Mouse (Mus musculus) embryonic facial prominence, embryonic 13.5 days (tissue): ENCODE measurements around the gene Vps4a. TPM values are rescaled to one million over a fixed set of nuclear protein-coding genes. Genes with fewer than 3 reads are reported as not detected.
A peak's percentile ranks its signal among the peaks of the same experiment; 100 is the strongest.
"Not testable (repeated sequence)": the region's sequence is repeated elsewhere in the genome, so short reads cannot be mapped to it uniquely, and the experiment has no call there.

Source experiments
- ATAC-seq: fragments of 200-750 bp; cut with Nextera tagmentation; 2 replicates; pipeline ENCODE4 v1.8.0; 2017; ENCODE audit warnings: low read depth; ENCODE audit not compliant: insufficient number of reproducible peaks, insufficient read depth, low FRiP score, low TSS enrichment
- H3K27ac ChIP-seq: fragments of 300-500 bp; sonication (generic); 2 replicates; pipeline ENCODE4 v1.5.1; 2015; ENCODE audit warnings: moderate library complexity, mild to moderate bottlenecking, inconsistent platforms
- H3K27me3 ChIP-seq: fragments of 300-500 bp; sonication (generic); 2 replicates; pipeline ENCODE4 v1.6.1; 2015; ENCODE audit warnings: mild to moderate bottlenecking, inconsistent platforms
- H3K36me3 ChIP-seq: fragments of 300-500 bp; sonication (generic); 2 replicates; pipeline ENCODE4 v1.6.1; 2015; ENCODE audit warnings: mild to moderate bottlenecking, inconsistent platforms
- H3K4me1 ChIP-seq: fragments of 300-500 bp; sonication (generic); 2 replicates; pipeline ENCODE4 v1.6.1; 2015; ENCODE audit warnings: inconsistent platforms
- H3K4me2 ChIP-seq: fragments of 300-500 bp; sonication (generic); 2 replicates; pipeline ENCODE4 v1.6.1; 2015; ENCODE audit warnings: moderate library complexity, mild to moderate bottlenecking, inconsistent platforms
- H3K4me3 ChIP-seq: fragments of 300-500 bp; sonication (generic); 2 replicates; pipeline ENCODE4 v1.5.1; 2015; ENCODE audit warnings: mild to moderate bottlenecking, inconsistent platforms
- H3K9ac ChIP-seq: fragments of 300-500 bp; sonication (generic); 2 replicates; pipeline ENCODE4 v1.6.1; 2015; ENCODE audit warnings: mild to moderate bottlenecking, inconsistent platforms
- H3K9me3 ChIP-seq: fragments of 300-500 bp; sonication (generic); 2 replicates; pipeline ENCODE4 v1.6.1; 2016; ENCODE audit warnings: inconsistent platforms
- WGBS: fragments of 180-500 bp; shearing (Covaris S2); methylation state at CpG from one replicate; pipeline ENCODE4 v1.1.7; 2015; ENCODE audit warnings: mixed read lengths; 5-methylcytosine and 5-hydroxymethylcytosine counted together
- polyA plus RNA-seq: library from polyadenylated mRNA; unstranded; fragments of >200 nt; fragmentation: Nextera tagmentation; extraction: Ambion mirVana; gene quantifications from 2 replicates; pipeline ENCODE4 v1.2.1, GENCODE M21; 2015

The Vps4a gene
- polyA plus RNA-seq, result 81.6 and 81.7 TPM in 2 replicates

DNA sequence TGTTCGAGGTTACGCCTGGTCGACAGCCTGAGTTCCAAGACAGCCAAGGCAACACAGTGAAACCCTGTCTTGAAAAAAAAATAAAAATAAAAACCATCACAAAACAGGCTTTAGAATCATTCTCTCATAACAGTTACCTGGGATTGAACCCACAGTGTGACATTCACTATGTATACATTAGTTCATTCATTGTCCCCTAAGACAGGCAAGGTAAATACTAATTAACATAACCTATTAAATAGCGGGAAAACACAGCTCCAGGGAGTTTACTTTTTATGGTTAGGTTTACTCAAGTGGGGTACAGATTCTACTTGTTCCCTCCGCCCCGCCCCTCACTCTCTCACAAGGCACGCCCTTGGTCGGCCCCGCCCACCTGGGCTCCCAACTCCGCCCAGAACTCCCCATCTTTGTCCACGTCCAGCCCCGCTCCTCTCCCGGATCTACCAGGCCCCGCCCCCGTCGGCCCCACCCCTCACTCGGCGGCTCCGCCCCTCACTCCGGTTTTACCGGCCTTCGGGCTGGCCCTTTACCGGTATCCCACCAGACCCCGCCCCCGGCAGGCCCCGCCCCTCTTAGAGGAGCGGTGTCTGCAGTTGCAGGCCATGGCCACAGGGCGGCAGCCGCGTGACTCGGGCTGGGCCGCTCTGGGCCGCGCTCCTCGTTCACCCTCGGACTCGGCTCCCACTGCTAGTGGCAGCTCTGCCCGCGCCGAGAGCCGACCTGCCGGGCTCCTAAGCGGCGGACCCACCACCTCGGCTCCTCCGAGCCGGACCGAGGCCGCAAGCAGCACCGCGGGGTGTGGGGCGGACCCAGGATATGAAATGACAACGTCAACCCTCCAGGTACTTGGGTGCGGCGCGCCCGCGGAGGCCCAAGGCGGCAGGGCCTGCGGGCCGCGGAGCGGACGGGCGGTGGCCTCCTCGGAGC is at the start of gene Vps4a:
Gene Vps4a, plus strand, starts transcription at position 573 of the 927 bp plus-strand sequence.
- Histone ChIP-seq H3K4me3 (peak within 1 kb of the TSS; percentile 97), H3K36me3 (peaks cover 11% of the 10 kb centered on the region), H3K9ac (peak within 1 kb of the TSS; percentile 98), H3K27ac (peak within 1 kb of the TSS; percentile 74), H3K4me1 (peaks cover 17% of the 10 kb centered on the region), H3K9me3 (no peaks in the 10 kb centered on the region), H3K27me3 (no peaks in the 10 kb centered on the region), H3K4me2 (peak within 1 kb of the TSS; percentile 76)
- ATAC-seq, result peak; percentile 93
- WGBS, result 4% methylated on average over 66 of the region's 66 CpGs

DNA sequence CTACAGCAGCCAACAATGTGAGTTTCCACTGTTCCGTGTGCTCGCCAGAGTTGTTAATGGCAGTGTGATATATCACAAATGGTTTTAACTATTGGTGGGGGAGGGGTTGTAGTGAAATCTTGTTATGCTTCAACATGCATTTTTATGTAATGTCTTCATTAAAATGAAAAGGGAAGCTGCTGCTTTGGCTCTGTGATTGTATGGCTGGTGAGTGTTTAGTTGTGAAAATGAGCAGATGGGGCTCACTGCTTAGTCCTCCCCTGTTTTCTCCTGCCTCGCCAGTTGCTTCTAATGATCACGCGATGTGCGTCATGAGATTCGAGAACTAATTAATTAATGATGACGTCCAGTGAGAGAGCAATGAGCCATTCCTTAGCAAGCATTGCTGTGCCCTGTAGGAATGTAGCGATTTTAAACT is 45.6 kb upstream of the Vps4a start:
- H3K9me3 ChIP-seq, result no peaks in the 10 kb centered on the region
- peaks cover 15% of the 10 kb centered on the region for H3K36me3 ChIP-seq
- no peak overlapping the region for H3K9ac ChIP-seq
- H3K4me3 ChIP-seq, result no peak overlapping the region
- no peaks in the 10 kb centered on the region for H3K27me3 ChIP-seq
- H3K27ac ChIP-seq, result no peak overlapping the region
- WGBS, result 83% methylated on average over 9 of the region's 9 CpGs
- no peak overlapping the region for H3K4me2 ChIP-seq
- no peak for ATAC-seq
- H3K4me1 ChIP-seq, result no peaks in the 10 kb centered on the region

DNA sequence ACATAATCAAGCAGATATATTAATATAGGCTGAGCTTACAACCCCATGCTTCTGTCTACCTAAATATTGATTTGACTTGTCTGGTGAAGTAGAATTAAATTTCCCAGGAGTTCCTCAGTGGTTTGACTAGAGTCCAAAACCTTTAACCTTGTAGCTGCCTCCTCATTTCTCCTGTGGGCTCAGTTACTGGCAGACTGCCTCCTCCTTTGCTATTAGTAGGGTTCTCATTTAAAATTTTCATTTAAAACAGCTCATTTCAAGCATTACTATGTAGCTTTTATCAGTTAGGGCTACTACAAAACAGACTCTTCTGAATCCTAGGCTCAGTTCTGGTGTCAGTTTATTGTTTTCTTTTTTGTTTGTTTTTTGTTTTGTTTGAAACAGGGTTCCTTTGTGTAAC is 45.1 kb upstream of the Vps4a start:
- no peak overlapping the region for H3K4me3 ChIP-seq
- no peaks in the 10 kb centered on the region for H3K4me1 ChIP-seq
- no peak for ATAC-seq
- H3K4me2 ChIP-seq, result no peak overlapping the region
- H3K27me3 ChIP-seq, result no peaks in the 10 kb centered on the region
- H3K9ac ChIP-seq, result no peak overlapping the region
- no peak overlapping the region for H3K27ac ChIP-seq
- peaks cover 15% of the 10 kb centered on the region for H3K36me3 ChIP-seq
- H3K9me3 ChIP-seq, result no peaks in the 10 kb centered on the region

DNA sequence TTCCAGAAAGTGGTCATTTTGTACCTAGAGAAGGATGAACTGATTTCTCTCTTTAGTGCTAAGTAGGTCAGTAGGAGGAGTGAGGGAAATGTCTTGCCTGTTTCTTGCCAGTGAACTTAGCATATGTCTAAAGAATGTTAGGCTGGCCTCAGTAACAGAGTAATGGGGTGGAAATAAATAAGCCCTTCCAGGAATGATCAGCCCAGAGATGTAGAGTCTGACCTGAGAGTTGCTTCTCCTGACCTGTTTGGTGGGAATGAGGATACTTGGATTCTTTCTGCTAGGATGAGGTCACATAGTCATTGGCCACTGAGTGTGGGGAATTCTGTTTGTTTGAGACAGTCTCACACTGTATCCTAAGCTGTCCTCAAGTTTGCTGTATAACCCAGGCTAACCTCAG is 43.5 kb upstream of the Vps4a start:
- H3K9me3 ChIP-seq, result no peaks in the 10 kb centered on the region
- H3K36me3 ChIP-seq, result peaks cover 23% of the 10 kb centered on the region
- H3K27ac ChIP-seq, result no peak overlapping the region
- no peaks in the 10 kb centered on the region for H3K27me3 ChIP-seq
- no peaks in the 10 kb centered on the region for H3K4me1 ChIP-seq
- no peak overlapping the region for H3K4me3 ChIP-seq
- ATAC-seq, result no peak
- no peak overlapping the region for H3K4me2 ChIP-seq
- no peak overlapping the region for H3K9ac ChIP-seq

DNA sequence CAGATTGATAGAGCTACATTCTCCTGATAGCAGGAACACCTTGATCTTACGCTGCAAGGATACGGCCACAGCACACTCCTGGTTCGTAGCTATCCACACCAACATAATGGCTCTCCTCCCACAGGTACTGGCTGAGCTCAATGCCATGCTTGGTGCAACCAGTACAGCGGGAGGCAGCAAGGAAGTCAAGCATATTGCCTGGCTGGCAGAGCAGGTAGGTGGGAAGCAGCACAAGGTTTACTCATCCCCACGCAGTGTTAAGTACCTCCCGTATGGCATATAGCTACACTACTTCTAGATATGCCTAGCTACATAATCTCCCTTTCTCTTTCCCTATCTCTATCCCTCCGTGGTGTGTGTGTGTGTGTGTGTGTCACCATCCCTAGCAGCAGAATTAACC is 39.6 kb upstream of the Vps4a start:
- Histone ChIP-seq H3K9me3 (no peaks in the 10 kb centered on the region), H3K9ac (no peak overlapping the region), H3K36me3 (peaks cover 25% of the 10 kb centered on the region), H3K4me1 (no peaks in the 10 kb centered on the region), H3K27ac (no peak overlapping the region), H3K27me3 (no peaks in the 10 kb centered on the region), H3K4me2 (no peak overlapping the region), H3K4me3 (no peak overlapping the region)
- WGBS, result 93% methylated on average over 7 of the region's 7 CpGs
- ATAC-seq, result no peak

DNA sequence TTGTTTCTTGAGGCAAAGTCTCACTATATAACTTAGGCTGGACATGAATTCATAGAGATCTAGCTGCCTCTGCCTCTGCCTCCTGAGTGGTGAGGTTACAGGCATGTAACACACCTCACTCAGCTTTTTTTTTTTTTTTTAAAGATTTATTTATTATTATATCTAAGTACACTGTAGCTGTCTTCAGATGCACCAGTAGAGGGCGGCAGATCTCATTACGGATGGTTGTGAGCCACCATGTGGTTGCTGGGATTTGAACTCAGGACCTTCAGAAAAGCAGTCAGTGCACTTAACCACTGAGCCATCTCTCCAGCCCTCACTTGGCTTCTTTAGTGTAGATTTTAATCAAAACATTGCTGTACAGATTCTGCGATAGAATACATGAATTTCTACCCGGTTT is 34.7 kb upstream of the Vps4a start:
- not testable (repeated sequence) for H3K27me3 ChIP-seq, H3K9ac ChIP-seq, H3K27ac ChIP-seq, H3K4me2 ChIP-seq, H3K9me3 ChIP-seq, ATAC-seq, H3K4me3 ChIP-seq
- WGBS, result 88% methylated on average over 4 of the region's 4 CpGs
- Histone ChIP-seq H3K4me1 (peaks cover 13% of the 10 kb centered on the region), H3K36me3 (peaks cover 32% of the 10 kb centered on the region)

DNA sequence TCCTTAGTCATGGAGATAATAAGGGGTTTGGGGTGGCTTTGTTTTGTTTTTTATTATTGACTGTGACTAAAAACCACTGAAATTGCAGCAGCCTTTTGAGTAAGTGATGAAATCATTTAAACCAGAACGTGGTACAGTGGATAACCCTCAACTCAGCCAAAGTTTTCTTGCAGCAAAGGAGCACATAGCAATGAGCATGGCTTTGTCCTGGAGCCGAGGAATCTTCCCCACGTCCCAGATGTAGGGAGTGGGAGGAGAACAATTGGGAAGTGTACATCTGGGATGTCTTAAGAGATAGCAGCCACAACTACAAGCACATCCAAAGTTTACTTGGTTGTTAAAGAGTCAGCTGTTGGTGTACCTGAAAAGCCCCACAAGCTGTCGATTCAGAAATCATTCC is 33.6 kb upstream of the Vps4a start:
- no peak for ATAC-seq
- Histone ChIP-seq H3K4me1 (peaks cover 13% of the 10 kb centered on the region), H3K27me3 (no peaks in the 10 kb centered on the region), H3K4me3 (no peak overlapping the region), H3K4me2 (no peak overlapping the region), H3K9ac (no peak overlapping the region), H3K27ac (no peak overlapping the region), H3K36me3 (peaks cover 23% of the 10 kb centered on the region; the same call in 1 of the 2 replicates), H3K9me3 (no peaks in the 10 kb centered on the region)
- 60% methylated on average over 4 of the region's 4 CpGs for WGBS

DNA sequence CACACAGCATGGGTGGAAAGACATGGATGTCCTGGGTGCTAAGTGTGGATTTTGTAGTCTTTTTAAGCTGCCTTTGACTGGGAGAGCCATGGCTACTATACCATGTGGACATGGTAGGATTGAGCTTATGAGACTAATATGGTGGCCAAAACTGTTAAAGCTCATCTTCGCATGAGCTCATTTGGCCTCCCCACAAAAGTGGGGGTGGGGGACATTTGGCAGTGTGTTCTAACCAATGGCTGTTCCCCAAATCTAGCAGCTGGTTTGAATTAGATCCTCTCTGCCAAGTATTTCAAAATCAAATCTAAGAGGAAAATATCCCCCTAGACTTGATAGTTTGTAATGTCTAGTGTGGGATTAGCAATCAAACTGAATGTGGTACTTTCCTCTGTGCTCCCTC is 32.0 kb upstream of the Vps4a start:
- Histone ChIP-seq H3K4me1 (peaks cover 13% of the 10 kb centered on the region), H3K9ac (no peak overlapping the region), H3K27ac (no peak overlapping the region), H3K4me2 (no peak overlapping the region), H3K9me3 (no peaks in the 10 kb centered on the region), H3K36me3 (peaks cover 21% of the 10 kb centered on the region), H3K4me3 (no peak overlapping the region), H3K27me3 (no peaks in the 10 kb centered on the region)
- 51% methylated on average over 1 of the region's 1 CpGs for WGBS
- no peak for ATAC-seq

DNA sequence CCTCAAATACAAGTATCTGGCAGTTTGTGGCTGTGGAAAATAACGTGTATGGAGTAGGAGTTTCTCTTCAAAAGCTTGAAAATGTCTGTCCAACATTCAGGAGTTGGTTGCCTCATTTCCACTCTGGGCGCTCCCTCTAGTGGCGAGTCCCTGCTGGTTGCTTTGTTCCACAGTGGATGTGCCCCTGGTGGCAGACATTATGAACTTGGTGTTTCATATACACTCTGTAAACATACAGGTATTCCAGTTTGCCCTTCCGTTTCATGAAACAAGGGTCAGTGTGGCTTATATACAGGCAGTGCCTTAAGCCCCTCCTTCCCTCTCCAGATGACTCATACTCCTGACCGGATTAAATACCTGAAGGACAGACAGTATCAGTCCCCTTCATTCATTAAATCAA is 28.5 kb upstream of the Vps4a start:
- Histone ChIP-seq H3K9me3 (no peaks in the 10 kb centered on the region), H3K4me1 (peaks cover 13% of the 10 kb centered on the region), H3K36me3 (peaks cover 26% of the 10 kb centered on the region), H3K27me3 (no peaks in the 10 kb centered on the region), H3K4me3 (no peak overlapping the region), H3K4me2 (no peak overlapping the region), H3K27ac (no peak overlapping the region), H3K9ac (no peak overlapping the region)
- 37% methylated on average over 5 of the region's 5 CpGs for WGBS
- no peak for ATAC-seq

DNA sequence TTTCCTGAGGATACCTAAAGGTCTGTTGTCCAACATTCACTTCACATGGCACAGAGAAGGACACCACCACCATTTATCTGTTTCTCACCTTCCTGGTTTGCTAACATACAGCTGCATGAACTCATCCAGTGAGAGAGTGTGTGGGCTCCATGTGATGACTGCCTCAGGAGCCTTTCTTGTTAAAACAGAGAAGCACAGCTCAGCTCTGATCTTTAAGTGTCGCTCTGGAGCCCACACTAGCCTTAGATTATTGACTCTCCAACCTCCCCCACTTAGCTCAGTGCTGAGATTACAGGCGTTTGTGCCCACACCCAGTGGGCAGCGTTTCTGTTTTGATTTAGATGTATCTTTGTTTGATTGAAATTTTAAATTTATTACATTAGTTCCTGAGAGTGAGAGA is 23.2 kb upstream of the Vps4a start:
- Histone ChIP-seq H3K9ac (no peak overlapping the region), H3K27ac (no peak overlapping the region), H3K36me3 (peaks cover 64% of the 10 kb centered on the region), H3K27me3 (no peaks in the 10 kb centered on the region), H3K4me2 (no peak overlapping the region), H3K4me3 (no peak overlapping the region), H3K4me1 (no peaks in the 10 kb centered on the region), H3K9me3 (no peaks in the 10 kb centered on the region)
- WGBS, result 84% methylated on average over 3 of the region's 3 CpGs
- no peak for ATAC-seq

DNA sequence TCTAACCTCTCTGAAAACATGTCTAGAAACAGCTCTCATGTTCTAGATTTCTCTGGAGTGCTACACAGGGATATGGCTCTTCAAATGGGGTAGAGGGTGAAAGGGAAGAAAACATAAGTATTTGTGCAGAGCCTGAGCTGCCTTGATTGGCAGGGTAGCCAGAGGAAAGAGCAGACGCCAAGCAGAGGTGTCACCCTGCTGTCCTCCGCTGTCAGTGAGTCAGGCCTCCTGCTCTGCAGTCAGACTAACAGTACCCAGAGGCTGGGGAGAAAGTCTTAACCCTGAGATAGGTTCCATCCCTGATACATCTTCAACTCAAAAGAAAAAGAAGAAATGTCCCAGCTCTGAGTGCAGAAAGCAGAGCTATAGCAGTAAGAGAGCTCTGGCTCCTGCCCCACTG is 18.4 kb upstream of the Vps4a start:
- ATAC-seq, result no peak
- 79% methylated on average over 2 of the region's 2 CpGs for WGBS
- Histone ChIP-seq H3K27ac (no peak overlapping the region), H3K4me2 (no peak overlapping the region), H3K4me1 (no peaks in the 10 kb centered on the region), H3K9ac (no peak overlapping the region), H3K36me3 (peaks cover 39% of the 10 kb centered on the region), H3K4me3 (no peak overlapping the region), H3K27me3 (no peaks in the 10 kb centered on the region), H3K9me3 (no peaks in the 10 kb centered on the region)

DNA sequence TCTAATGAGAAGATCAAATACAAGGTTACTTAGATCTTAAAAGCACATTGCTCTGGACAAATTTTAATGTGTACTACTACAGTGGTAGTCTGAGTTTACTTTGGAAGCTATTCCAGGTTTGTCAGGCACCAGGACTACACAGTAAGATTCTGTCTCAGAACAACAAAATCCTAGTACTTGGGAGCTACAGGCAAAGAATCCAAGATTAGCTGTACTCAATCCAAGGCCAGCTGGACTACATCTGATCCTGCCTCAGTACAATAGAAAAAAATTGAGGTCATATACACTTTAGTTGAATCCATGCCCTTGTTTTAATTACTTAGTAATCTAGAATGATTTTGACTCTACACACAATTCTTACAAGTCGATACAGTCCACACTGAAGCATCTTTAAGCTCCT is 16.1 kb upstream of the Vps4a start:
- no peak overlapping the region for H3K9ac ChIP-seq
- peaks cover 28% of the 10 kb centered on the region for H3K36me3 ChIP-seq
- H3K4me1 ChIP-seq, result no peaks in the 10 kb centered on the region
- 89% methylated on average over 1 of the region's 1 CpGs for WGBS
- H3K27ac ChIP-seq, result no peak overlapping the region
- no peak for ATAC-seq
- H3K4me3 ChIP-seq, result no peak overlapping the region
- no peak overlapping the region for H3K4me2 ChIP-seq
- no peaks in the 10 kb centered on the region for H3K9me3 ChIP-seq
- no peaks in the 10 kb centered on the region for H3K27me3 ChIP-seq
